Mouse (Mus musculus) neural tube, embryonic 13.5 days (tissue): ENCODE measurements around the gene Nol8. TPM values are rescaled to one million over a fixed set of nuclear protein-coding genes. Genes with fewer than 3 reads are reported as not detected.

Experiments used
- ATAC-seq: fragments of 200-750 bp; cut with Nextera tagmentation; 2 replicates; pipeline ENCODE4 v1.8.0; 2017; ENCODE audit warnings: low read depth, mild to moderate bottlenecking, moderate TSS enrichment, moderate library complexity
- H3K27ac ChIP-seq: fragments of 300-500 bp; sonication (generic); replicated peaks from 2 replicates; pipeline ENCODE4 v1.5.1; 2015; ENCODE audit warnings: moderate library complexity, mild to moderate bottlenecking, inconsistent platforms
- H3K27me3 ChIP-seq: fragments of 300-500 bp; sonication (generic); 2 replicates; pipeline ENCODE4 v1.6.1; 2015; ENCODE audit warnings: mild to moderate bottlenecking, inconsistent platforms
- H3K36me3 ChIP-seq: fragments of 300-500 bp; sonication (generic); 2 replicates; pipeline ENCODE4 v1.6.1; 2015; ENCODE audit warnings: mild to moderate bottlenecking, inconsistent platforms
- H3K4me1 ChIP-seq: fragments of 300-500 bp; sonication (generic); replicated peaks from 2 replicates; pipeline ENCODE4 v1.6.1; 2015; ENCODE audit warnings: inconsistent platforms
- H3K4me2 ChIP-seq: fragments of 300-500 bp; sonication (generic); 2 replicates; pipeline ENCODE4 v1.6.1; 2015; ENCODE audit warnings: inconsistent platforms, mild to moderate bottlenecking, moderate library complexity
- H3K4me3 ChIP-seq: fragments of 300-500 bp; sonication (generic); 2 replicates; pipeline ENCODE4 v1.5.1; 2015; ENCODE audit warnings: mild to moderate bottlenecking, inconsistent platforms
- H3K9ac ChIP-seq: fragments of 300-500 bp; sonication (generic); 2 replicates; pipeline ENCODE4 v1.6.1; 2015; ENCODE audit warnings: moderate library complexity, mild to moderate bottlenecking, inconsistent platforms
- H3K9me3 ChIP-seq: fragments of 300-500 bp; sonication (generic); 2 replicates; pipeline ENCODE4 v1.6.1; 2016; ENCODE audit warnings: inconsistent platforms
- WGBS: fragments of 180-500 bp; shearing (Covaris S2); methylation state at CpG from one replicate; pipeline ENCODE4 v1.1.7; 2015; 5-methylcytosine and 5-hydroxymethylcytosine counted together
- polyA plus RNA-seq: library from polyadenylated mRNA; unstranded; fragments of >200 nt; fragmentation: Nextera tagmentation; extraction: Ambion mirVana; gene quantifications from 2 replicates; pipeline ENCODE4 v1.2.1, GENCODE M21; 2015

The Nol8 gene
- polyA plus RNA-seq, 1 experiment from 2014 or later = 19.4 TPM

GRCm38 (mm10) chr13:49644731-49645529, 7.9 kb upstream of the Nol8 start:
- Histone ChIP-seq H3K27me3 (no peaks in the 10 kb centered on the region), H3K36me3 (no peaks in the 10 kb centered on the region), H3K9me3 (no peaks in the 10 kb centered on the region), H3K27ac (no peak overlapping the region), H3K9ac (no peak overlapping the region), H3K4me3 (no peak overlapping the region), H3K4me1 (no peaks in the 10 kb centered on the region), H3K4me2 (no peak overlapping the region)
- no peak for ATAC-seq
- whole genome bisulfite sequencing = 77% methylated on average over 2 of the region's 2 CpGs

- H3K4me1 ChIP-seq = no peaks in the 10 kb centered on the region
- no peak overlapping the region for H3K27ac ChIP-seq
- H3K4me3 ChIP-seq = no peak overlapping the region
- no peaks in the 10 kb centered on the region for H3K9me3 ChIP-seq
- H3K27me3 ChIP-seq = no peaks in the 10 kb centered on the region
- no peaks in the 10 kb centered on the region for H3K36me3 ChIP-seq
- no peak for ATAC-seq
- no peak overlapping the region for H3K9ac ChIP-seq
- no peak overlapping the region for H3K4me2 ChIP-seq
- 90% methylated on average over 1 of the region's 1 CpGs for WGBS
These were observed 6.9 kb upstream of the Nol8 start for GRCm38 (mm10) chr13:49646019-49646418.

GRCm38 (mm10) chr13:49651136-49651535, 1.7 kb upstream of the Nol8 start:
- Histone ChIP-seq H3K9ac (no peak overlapping the region), H3K4me1 (peaks cover 23% of the 10 kb centered on the region), H3K4me2 (0 out of 2 replicates have a peak overlapping the region, but pooled peaks have one; percentile 92), H3K27me3 (no peaks in the 10 kb centered on the region), H3K36me3 (peaks cover 7% of the 10 kb centered on the region), H3K9me3 (no peaks in the 10 kb centered on the region), H3K27ac (no peak overlapping the region), H3K4me3 (no peak overlapping the region)
- ATAC-seq = no peak
- WGBS = 48% methylated on average over 2 of the region's 2 CpGs

GRCm38 (mm10) chr13:49651781-49652351, 1.0 kb upstream of the Nol8 start:
- Histone ChIP-seq H3K9me3 (no peaks in the 10 kb centered on the region), H3K4me3 (peak overlapping the region; percentile 80), H3K9ac (peak overlapping the region; percentile 58), H3K4me2 (peak overlapping the region; percentile 92), H3K4me1 (peaks cover 23% of the 10 kb centered on the region), H3K27ac (no peak overlapping the region), H3K36me3 (peaks cover 11% of the 10 kb centered on the region), H3K27me3 (no peaks in the 10 kb centered on the region)
- WGBS = 1% methylated on average over 4 of the region's 4 CpGs
- ATAC-seq = no peak

GRCm38 (mm10) chr13:49653180-49653541, 283 bp downstream of the Nol8 start:
- H3K4me3 ChIP-seq = peak overlapping the region; percentile 80
- no peaks in the 10 kb centered on the region for H3K27me3 ChIP-seq
- H3K9me3 ChIP-seq = no peaks in the 10 kb centered on the region
- peak overlapping the region; percentile 95 for H3K4me2 ChIP-seq
- peaks cover 23% of the 10 kb centered on the region for H3K4me1 ChIP-seq
- H3K36me3 ChIP-seq = peaks cover 18% of the 10 kb centered on the region
- peak overlapping the region; percentile 75 for H3K9ac ChIP-seq
- no peak overlapping the region for H3K27ac ChIP-seq
- 0% methylated on average over 16 of the region's 16 CpGs for WGBS
- ATAC-seq = peak; percentile 90

GRCm38 (mm10) chr13:49677793-49678192, 24.9 kb downstream of the Nol8 start:
- Histone ChIP-seq H3K27ac (no peak overlapping the region), H3K36me3 (peaks cover 50% of the 10 kb centered on the region), H3K27me3 (no peaks in the 10 kb centered on the region), H3K4me3 (no peak overlapping the region), H3K4me2 (no peak overlapping the region), H3K9me3 (no peaks in the 10 kb centered on the region), H3K4me1 (peaks cover 11% of the 10 kb centered on the region), H3K9ac (no peak overlapping the region)
- WGBS = 89% methylated on average over 2 of the region's 2 CpGs
- no peak for ATAC-seq

- Histone ChIP-seq H3K9me3 (no peaks in the 10 kb centered on the region), H3K4me1 (peaks cover 30% of the 10 kb centered on the region), H3K36me3 (peaks cover 20% of the 10 kb centered on the region), H3K4me2 (peak within 1 kb of the TSS; percentile 97), H3K27me3 (no peaks in the 10 kb centered on the region), H3K27ac (peak within 1 kb of the TSS; percentile 66), H3K9ac (peak within 1 kb of the TSS; percentile 84), H3K4me3 (peak within 1 kb of the TSS; percentile 87)
- peak; percentile 100 for ATAC-seq
- WGBS = 4% methylated on average over 26 of the region's 26 CpGs
These were observed 28.7 kb downstream of the Nol8 start, which contains the start of gene Iars for GRCm38 (mm10) chr13:49681351-49682232. TSS of gene Iars (plus strand) at chr13:49682100.

- peak; percentile 71 for ATAC-seq
- H3K9me3 ChIP-seq = no peaks in the 10 kb centered on the region
- H3K9ac ChIP-seq = peak overlapping the region; percentile 84
- peak overlapping the region; percentile 66 for H3K27ac ChIP-seq
- peak overlapping the region; percentile 87 for H3K4me3 ChIP-seq
- under 1% methylated on average over 20 of the region's 20 CpGs for WGBS
- H3K4me2 ChIP-seq = peak overlapping the region; percentile 97
- H3K36me3 ChIP-seq = peaks cover 15% of the 10 kb centered on the region
- H3K27me3 ChIP-seq = no peaks in the 10 kb centered on the region
- peaks cover 30% of the 10 kb centered on the region for H3K4me1 ChIP-seq
These were observed 29.5 kb downstream of the Nol8 start for GRCm38 (mm10) chr13:49682233-49682846.

GRCm38 (mm10) chr13:49684266-49684665, 31.4 kb downstream of the Nol8 start:
- Histone ChIP-seq H3K9ac (no peak overlapping the region), H3K36me3 (peaks cover 19% of the 10 kb centered on the region), H3K27ac (no peak overlapping the region), H3K9me3 (no peaks in the 10 kb centered on the region), H3K4me3 (no peak overlapping the region), H3K27me3 (no peaks in the 10 kb centered on the region), H3K4me1 (peaks cover 30% of the 10 kb centered on the region), H3K4me2 (peak overlapping the region; percentile 24; the same call in 1 of the 2 replicates)
- WGBS = 14% methylated on average over 4 of the region's 4 CpGs
- ATAC-seq = no peak

- Histone ChIP-seq H3K27me3 (no peaks in the 10 kb centered on the region), H3K9ac (no peak overlapping the region), H3K4me2 (no peak overlapping the region), H3K9me3 (no peaks in the 10 kb centered on the region), H3K27ac (no peak overlapping the region), H3K4me1 (no peaks in the 10 kb centered on the region), H3K4me3 (no peak overlapping the region), H3K36me3 (peaks cover 60% of the 10 kb centered on the region)
- WGBS = 96% methylated on average over 5 of the region's 5 CpGs
- no peak for ATAC-seq
These were observed 38.2 kb downstream of the Nol8 start for GRCm38 (mm10) chr13:49691056-49691455.

- Histone ChIP-seq H3K9ac (no peak overlapping the region), H3K27ac (no peak overlapping the region), H3K4me3 (no peak overlapping the region), H3K4me2 (no peak overlapping the region), H3K4me1 (peaks cover 24% of the 10 kb centered on the region), H3K36me3 (peaks cover 76% of the 10 kb centered on the region), H3K27me3 (no peaks in the 10 kb centered on the region), H3K9me3 (no peaks in the 10 kb centered on the region)
- no peak for ATAC-seq
- 89% methylated on average over 11 of the region's 11 CpGs for WGBS
These were observed 50.4 kb downstream of the Nol8 start for GRCm38 (mm10) chr13:49703216-49703779.
